Mouse (Mus musculus) liver, adult 2 months (tissue): Measurements from ENCODE around the gene Mnt.
A peak's percentile ranks its signal among the peaks of the same experiment; 100 is the strongest.

Experiments
- CTCF ChIP-seq: fragments of 200-500 bp; IDR thresholded peaks from 2 replicates; pipeline ENCODE4 v1.5.1; 2011; ENCODE audit warnings: low read depth, low read length, control low read depth
- POLR2A ChIP-seq: fragments of 200-500 bp; IDR thresholded peaks from 2 replicates; pipeline ENCODE4 v1.6.1; 2011; ENCODE audit warnings: low read length, control low read depth; ENCODE audit not compliant: insufficient read depth; ENCODE audit errors: extremely low read depth

GRCm38 (mm10) chr11:74821463-74821862 is 9.3 kb upstream of the Mnt start:
- TF ChIP-seq POLR2A = no peak
- TF ChIP-seq CTCF = 0 out of 2 replicates have a peak, but pooled peaks have one; percentile 2
